Mouse (Mus musculus): ENCODE measurements around the gene Tipin.
"Not testable (repeated sequence)": the region's sequence is repeated elsewhere in the genome, so short reads cannot be mapped to it uniquely, and the experiment has no call there.

Gene Tipin

DNA sequence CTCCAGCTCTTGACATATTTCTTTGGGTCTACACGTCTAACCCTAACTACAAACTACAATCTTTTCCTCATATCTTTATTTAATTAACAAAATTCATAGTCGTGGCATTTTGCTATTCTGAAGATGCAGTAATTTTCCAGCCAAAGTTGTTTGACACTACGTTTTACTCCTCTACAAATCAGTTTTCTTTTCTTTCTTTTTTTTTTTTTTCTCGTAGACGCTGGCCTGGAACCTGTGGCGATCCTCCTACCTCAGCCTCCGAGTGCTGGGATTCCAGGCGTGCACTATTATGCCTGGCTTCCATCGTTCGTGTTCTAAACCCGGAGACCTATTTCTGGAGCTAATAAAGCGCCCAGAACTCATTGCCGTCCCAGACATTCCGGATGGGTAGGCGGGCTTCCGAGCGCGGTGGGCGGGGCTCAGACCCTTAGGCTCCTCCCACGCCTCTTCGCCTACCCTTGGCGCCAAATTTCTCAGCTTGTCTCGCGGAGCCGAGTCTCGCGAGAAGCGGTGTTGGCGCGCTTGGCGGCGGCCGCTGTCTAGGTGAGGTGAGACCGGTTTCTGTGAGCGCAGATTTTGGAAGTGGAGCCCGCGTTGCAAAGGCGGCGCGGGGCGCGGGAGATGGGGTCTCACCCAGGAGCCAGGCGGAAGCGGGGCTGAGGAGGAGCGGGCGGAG lies at the start of gene Tipin:
TSS of gene Tipin (plus strand) at position 477 of the 676 bp plus-strand sequence.
- peak; percentile 94 for DNase-seq

DNA sequence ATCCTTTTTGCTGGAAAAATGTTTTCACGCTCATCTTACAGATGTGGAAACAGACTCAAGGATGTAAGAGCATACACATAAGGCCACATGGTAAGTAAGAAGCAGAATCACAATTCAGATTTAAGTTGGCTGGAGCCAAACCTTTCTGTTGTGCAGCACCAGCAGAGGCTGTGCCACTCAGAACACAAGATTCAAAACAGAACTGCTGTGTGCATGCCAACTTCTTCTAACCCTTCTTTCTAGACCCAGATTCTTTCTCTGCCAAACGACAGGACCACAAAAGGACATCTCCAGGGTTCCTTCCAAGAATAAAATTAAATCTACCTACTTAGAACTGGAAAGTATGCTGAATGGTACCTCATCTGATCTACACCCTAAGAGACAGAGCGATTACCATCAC lies 49.7 kb upstream of the Tipin start:
- no peak for DNase-seq

DNA sequence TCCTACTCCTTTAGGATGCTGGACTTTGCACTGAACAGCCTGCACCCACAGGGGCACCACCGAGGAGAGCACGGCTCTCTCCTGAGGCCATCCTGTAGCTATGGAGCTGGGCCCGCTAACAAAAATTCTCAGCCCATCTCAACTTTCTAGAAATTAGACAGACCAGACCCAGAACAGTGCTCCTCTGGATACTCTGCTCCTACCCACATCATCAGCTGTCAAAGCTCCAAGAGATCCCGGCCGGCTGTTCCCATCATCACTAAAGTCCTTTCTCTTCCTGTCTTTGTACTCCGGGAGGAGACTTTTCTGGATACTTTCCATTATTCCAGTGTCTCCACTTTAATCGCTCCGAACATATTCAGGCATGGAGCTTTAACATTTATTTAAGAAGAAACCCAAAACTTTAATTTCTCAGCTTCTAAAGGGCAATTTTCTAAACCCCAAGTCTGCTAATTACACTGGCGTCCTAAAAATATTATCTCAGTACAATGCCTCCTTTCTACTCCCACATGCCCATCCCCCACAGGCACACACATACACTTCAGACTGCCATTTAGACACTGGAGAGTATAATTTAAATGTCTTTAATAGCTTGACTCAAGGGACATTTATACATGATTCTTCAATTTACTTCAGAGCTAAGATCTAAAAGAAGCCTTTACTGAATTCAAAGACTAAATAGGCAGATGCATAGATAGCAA lies 49.0 kb upstream of the Tipin start:
- DNase-seq, result no peak

DNA sequence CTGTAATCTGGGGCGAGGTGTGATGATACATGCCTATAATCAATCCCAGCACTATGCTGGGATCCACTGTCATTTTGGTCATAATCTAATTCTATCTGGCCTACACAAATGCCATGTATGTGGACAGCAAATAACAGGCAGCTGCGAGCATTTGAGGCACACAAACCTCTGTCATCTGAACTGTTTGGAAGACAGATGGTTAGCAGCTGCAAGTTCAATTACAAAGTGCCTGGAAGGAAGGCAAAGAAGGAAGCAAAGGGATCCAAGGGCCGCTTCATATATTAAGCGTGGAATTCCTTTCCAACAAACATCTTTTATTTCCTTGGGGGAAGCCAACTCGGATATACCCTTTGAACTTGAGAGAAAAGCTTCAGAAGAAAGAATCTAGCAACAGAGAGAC lies 47.7 kb upstream of the Tipin start:
- DNase-seq, result no peak

DNA sequence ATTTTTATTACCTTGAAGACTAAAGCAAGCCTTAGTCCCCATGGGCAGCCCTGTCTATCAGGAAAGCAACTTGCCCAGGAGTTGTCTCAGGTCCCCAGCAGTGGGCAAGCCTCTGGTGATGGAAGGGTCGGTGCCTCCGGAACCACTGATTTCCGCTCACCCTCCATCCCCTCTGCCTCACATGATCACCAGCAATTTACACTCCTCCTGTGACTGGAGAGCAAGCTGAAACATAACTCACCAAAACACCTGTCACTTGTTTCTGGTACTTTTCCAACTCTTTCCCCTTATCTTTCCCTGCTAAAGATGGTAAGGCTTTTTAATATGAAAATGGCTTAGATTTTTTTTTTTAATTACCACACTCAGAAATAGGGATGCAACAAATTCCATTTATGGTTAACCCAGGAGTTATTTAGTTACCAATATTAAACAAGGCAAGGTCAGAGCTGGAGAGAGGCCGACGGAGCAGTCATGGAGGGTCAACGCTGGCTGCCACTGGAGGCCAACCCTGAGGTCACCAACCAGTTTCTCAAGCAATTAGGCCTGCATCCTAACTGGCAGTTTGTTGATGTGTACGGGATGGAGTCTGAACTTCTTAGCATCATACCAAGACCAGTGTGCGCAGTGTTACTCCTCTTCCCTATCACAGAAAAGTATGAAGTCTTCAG lies 46.5 kb upstream of the Tipin start, which contains the start of gene Uchl4:
TSS of gene Uchl4 (plus strand) at position 434 of the 668 bp plus-strand sequence.
- DNase-seq, result no peak

DNA sequence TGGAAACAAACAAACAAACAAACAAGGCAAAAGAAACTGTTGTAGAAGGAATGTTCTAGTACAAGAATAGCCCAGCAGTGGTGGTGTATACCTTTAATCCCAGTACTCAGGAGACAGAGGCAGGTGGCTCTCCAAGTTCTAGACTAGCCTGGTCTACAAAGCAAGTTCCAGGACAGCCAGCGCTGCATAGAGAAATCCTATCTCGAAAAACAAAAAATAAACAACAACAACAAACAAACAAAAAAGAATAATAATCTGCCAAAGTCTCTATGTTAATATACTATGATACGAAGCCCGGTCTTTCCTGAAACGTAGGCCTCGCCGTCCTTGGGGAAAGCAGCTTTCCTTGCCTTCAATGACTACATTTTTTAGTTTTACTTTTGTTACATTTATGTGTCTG lies 45.3 kb upstream of the Tipin start:
- no peak for DNase-seq

DNA sequence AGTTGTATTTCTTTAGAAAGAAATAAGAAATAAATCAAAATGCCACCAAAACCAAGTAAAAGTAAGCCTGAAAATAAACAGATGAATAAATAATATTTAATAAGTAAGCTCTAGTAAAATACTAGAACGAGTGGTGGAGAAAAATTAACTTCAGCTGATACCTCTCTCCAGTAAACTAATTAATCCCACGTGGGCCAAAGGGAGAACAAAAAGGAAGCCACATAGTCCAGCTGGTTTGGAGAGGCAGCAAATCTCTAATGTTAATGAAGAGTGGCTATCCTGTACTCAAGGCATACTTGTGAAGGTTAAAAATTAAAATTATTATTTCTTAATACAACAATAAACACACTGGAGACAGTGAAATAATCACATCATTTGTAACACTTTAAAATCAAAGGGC lies 41.3 kb upstream of the Tipin start:
- no peak for DNase-seq

DNA sequence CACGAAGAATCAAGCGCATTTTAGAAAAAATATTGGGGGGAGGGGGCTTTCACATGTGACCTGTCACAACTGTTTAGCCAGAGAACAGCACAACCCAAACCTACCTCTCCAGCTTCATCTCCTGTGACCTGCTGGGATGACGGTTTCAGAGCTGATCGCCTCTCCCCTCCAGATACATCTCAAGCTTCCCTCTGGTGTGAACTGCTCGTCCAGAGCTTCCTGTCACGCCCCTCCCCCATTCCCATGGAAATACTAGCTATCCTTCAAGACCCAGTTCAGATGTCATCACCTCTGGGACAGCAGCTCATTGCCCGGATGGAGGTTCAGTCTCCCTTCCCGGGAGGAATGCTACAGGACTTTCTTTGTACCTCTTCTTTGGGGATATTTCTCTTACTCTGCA lies 40.7 kb upstream of the Tipin start:
- no peak for DNase-seq

DNA sequence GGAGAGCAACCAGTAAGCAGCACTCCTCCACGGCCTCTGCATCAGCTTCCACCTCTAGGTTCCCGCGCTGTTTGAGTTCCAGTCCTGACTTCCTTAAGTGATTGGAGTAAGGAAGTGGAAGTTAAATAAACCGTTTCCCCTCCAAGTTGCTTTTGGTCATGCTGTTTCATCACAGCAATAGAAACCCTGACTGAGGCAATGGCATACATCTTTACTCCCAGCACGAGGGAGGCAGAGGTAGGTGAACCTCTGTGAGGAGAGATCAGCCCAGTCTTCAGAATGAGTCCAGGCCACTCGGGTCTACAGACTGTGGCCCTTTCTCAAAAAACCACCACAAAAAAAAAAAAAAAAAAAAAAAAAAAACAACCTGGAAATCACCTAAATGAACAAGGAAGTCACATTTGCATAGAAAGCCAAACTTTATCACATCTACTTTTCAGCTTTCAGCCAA lies 39.0 kb upstream of the Tipin start:
- no peak for DNase-seq

DNA sequence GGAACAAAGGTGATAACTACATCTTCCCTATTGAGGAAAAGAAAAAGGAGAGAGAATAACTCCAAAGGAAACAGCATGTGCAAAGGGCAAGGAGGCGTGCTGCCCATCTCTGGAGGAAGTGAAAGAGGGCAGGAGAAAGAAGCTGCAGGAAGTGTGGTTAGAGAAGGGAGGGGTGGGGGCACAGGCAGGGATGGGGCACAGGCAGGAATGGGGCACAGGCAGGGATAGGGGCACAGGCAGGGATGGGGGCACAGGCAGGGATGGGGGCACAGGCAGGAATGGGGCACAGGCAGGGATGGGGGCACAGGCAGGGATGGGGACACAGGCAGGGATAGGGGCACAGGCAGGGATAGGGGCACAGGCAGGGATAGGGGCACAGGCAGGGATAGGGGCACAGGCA lies 32.0 kb upstream of the Tipin start:
- DNase-seq, result no peak

DNA sequence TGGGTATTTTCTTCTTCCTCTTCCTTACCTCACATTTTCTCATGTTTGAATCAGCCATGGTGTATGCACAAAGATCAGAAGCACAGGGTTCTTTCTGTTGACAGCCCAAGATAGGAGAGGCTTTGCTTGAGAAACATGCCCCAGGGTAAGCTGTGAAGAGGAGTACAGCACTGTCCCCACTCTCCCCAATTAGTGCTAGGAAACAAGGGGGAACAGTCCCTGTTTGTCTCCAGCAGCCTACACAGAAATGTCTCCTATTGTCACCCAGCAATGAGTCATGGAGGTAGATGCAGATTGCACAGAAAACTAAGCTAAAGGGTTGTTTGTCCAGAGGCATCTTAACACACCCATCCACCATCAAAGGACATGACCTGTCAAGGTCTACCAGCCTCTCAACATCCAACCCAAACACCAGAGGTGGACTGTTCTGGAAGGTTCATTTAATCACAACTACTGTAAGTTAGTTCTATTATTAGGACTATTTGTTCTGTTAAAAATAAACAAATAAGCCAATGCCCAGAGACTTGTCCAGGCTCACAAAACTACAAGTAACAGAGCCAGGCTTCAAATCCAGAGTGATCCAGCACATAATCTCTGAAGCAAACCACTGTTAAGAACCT lies 31.2 kb upstream of the Tipin start:
- no peak for DNase-seq

DNA sequence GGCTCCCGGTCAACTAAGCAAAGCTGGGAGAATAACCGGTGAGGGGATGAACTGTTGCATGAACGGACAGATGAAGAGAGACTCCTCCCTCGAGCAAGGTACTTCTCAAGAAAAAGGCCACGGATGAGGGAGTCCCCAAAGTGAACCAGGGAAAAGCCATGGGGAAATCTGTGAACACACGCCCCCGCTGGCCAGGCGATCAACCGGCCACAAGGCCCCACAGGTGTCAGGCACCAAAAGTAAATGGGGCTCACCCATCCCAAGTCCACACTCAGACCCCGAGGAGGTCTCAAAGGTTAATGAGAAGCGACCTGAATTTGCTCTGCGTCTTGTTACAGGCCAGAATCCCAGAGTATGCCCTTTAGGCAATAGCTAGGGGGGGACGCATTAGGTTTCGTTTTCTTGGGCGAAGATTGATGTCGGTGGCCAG lies 28.8 kb upstream of the Tipin start:
- no peak for DNase-seq

DNA sequence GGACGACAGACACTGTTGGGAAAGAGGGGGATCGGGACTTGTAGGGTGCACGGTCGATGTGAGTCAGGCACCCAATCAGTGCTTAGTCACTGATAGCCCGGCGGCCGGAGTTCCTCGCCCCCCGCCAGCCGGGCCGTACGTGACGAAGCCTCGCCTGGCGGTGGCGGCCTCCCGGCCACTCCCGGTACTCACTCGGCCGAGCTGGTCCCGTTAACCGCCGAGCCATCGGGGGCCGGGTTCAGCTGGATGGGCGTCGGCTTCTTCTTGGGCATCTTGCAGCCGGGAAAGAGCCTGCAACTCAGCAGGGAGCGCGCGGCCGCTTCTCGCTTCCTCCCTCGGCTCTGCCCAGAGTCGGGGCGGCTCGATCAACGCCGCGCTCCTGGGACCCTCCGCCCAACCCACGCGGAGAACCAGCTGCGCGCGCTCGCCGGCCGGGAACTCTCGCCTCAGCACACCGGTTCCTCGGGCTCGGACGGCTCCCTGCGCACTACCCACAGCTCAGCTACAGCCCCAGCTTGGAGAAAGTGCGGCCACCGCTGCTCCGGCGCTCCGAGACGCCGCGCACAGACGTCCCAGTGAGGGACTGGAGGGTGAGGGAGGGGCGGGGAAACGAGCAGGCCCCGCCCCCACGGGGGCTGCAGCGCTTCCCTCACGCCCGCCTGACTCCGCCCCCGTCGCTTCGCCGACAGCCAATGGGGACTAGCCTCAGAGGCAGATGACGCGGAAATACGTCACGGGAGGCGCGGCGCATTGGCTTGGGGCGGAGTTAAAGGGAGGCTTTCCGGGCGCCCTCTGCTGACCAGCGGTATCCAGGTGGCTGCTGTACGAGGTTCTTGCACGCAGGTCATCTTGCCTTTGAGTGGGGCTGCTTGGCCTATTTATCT lies 28.1 kb upstream of the Tipin start, which contains the start of gene Map2k1:
TSS of gene Map2k1 (minus strand) at position 611 of the 884 bp plus-strand sequence.
- DNase-seq, result peak; percentile 100

DNA sequence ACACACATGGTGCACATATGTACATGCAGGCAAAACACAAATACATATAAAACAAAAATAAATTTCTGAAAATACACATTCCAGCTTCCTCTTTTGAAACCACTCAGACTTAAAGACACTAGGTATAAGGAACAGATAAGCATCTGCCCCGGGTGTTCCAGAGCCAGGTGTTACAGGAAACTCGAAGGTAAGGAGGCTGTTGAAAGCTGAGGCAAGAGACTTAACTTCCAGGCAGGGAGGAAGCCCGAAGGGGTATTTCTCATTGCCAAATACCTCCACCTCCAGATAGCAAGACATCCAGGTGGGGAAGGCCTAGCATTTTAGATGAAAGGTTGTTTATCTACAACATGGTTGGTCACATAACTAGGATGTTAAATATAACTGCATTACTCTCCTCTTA lies 26.0 kb upstream of the Tipin start:
- DNase-seq, result no peak

DNA sequence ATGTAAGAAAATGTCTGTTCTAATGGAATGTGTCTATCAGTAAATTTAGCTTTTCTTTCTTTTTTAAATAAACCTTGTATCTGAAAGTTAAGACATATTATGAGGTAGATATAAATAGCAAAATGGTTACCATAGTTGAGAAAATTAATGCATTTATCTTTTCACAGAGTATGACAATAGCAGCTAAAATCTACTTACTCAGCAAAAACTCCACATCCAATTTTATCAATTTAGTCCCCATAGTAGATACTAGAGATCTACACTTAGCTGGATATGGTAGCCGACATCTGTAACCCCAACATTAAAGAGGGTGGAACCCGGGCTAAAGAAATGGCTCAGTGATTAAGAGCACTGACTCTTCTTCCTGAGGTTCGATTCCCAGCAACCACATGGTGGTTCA lies 25.2 kb upstream of the Tipin start:
- no peak for DNase-seq

DNA sequence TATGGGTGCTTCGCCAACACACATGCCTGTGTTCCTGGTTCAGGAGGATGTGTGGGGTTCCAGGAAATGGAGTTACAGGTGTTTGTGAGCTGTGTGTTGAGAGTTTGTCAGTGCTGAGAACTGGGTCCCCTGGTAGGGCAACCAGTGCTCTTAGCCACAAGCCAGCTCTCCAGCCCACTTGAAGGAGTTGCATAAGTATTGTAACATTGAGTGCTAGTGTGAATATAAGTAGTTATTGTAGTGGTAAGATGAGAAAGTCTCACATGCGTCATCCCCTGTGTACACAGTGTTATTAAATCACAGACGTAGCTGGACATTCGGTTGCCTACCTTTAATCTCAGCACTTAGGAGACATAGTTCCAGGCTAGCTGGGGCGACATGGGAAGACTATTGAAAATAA lies 21.5 kb upstream of the Tipin start:
- DNase-seq, result no peak

DNA sequence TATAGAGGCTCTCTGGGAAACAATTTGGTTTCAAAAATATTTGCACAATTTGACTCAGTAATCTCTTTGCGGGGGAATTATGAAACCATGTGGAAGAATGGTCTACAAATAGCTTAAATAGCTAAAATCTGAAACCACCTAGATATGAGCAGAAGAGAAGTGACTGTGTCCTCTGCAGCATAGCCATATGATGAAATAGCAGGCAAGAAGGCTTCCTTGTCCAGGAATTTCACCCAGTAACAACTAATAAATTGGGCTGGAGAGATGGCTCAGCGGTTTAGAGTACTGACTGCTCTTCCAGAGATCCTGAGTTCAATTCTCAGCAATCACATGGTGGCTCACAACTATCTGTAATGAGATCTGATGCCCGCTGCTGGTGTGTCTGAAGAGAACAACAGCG lies 20.4 kb upstream of the Tipin start:
- no peak for DNase-seq

DNA sequence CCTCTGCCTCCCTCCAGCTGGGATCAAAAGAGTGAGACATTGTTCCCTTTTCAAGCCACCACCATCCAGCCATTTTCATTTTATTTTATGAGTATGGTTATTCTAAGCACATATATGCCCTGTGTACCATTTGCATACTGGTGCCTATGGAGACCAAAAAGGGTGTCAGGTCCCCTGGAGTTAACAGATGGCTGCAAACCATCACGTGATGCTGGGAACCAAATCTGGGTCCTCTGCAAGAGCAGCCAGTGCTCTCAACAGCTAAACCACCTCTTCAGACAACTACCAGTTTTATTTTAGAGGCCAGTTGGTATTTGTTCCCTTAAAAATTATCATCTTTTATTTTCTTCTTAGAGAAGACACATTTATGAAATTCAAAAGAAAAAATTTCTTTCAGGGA lies 16.6 kb upstream of the Tipin start:
- peak; percentile 26 for DNase-seq

DNA sequence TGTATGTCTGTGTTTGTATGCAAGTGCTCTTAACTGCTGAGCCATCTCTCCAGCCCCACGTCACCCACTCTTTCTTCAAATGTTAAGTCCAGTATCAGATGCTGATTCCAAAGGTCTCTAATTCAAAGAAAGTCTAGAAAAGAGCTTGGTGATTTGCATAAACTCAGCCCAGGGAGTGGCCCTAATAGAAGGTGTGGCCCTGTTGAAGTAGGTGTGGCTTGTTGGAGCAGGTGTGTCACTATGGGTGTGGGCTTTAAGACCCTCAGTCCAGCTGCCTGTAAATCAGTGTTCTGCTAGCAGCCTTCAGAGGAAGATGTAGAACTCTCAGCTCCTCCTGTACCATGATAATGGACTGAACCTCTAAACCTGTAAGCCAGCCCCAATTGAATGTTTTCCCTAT lies 14.2 kb upstream of the Tipin start:
- DNase-seq, result no peak

DNA sequence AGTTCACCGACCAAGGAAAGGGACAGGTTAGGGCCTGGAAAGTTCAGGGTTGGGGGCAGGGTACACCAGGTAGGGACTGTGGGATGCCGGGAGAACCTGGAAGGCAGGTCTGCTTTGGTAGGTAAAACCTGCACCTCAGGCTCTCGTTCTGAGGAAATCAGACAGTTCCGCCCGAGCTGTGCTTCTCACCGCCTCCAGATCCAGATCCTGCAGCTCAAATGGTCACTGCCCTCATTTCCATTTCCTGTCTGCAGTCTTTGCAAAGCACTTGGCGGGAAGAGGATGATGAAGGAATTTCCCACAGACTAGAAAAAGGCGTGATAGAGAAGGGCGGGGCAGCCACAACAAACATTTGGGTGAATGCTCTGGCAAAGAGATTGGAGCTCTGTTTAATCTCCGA lies 13.2 kb upstream of the Tipin start:
- DNase-seq, result no peak

DNA sequence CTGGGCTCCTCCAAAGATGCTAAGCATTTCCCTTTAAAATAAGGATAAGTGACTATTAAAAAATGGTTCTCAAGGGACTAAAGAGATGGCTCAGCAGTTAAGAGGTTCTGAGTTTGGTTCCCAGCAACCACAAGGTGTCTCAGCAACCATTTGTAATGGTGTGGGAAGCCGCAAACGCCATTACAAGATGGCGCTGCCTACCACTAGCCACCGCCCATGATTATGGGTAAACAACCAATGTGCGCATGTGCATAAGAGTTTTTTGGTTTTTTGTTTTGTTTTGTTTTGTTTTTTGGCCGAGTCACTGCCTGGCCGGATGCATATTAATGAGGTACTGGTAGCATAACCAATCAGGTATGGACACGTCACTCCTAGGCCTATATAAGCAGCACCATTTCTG lies 12.5 kb upstream of the Tipin start:
- DNase-seq, result not testable (repeated sequence)

DNA sequence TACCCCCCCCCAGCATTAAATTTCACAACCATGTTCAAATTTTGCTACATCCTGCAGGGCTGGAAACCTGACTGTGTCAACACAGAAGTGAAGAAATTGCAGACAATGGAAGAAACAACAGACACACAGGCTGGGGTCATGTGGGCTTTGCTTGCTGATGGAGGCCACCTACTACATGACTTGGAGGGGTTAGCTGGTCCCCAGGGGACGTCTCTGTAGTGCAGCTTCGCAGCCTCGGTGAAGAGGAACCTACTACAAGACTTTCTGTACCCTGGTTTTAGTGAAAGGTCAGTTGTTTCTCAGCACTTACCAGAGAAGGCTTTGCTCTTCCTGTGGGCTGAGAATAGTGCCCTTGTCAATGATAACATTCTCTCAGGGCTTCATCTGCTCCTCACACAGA lies 10.1 kb upstream of the Tipin start:
- DNase-seq, result no peak
